Comparison of ENCODE assay signal across 18 mouse cellular contexts in genomic region chr6:87153231-87153580, GRCm38 (mm10). TPM values are rescaled to one million over a fixed set of nuclear protein-coding genes. Genes with fewer than 3 reads are reported as not detected.
DNase-seq lines count a peak whose midpoint lies in the region; ATAC-seq and TF ChIP-seq lines count a peak whose summit lies in the region.
"Had no signal": no experiment of that assay in that cellular context is flagged by ENCODE, and none has a peak within 500 bp of the region (broad histone marks: within the 10 kb centered on the region; RNA-seq: fewer than 3 reads in every experiment).

No protein-coding gene starts in this region.

- H3K9ac ChIP-seq in CH12.LX (ENCODE audit: insufficient read depth, low read depth), result peak overlapping the region; percentile 46

- TF ChIP-seq POLR2A in CH12.LX (IDR thresholded peaks at IDR 0.05; ENCODE audit: low read depth, low read length), result no peak

- TF ChIP-seq EP300 in CH12.LX (IDR thresholded peaks at IDR 0.05; ENCODE audit: low read length), result no peak

- no peak overlapping the region for H3K4me3 ChIP-seq in heart, embryonic 10.5 days
- H3K4me3 ChIP-seq in CH12.LX (replicated peaks in 1 of 3; ENCODE audit: low read depth in 2 of 3, low read length in 2 of 3, poor library complexity in 1 of 3), result peak overlapping the region; percentile 2 to 44 (median 6)
- H3K4me3 ChIP-seq in limb, embryonic 10.5 days, result no peak overlapping the region
- H3K4me3 ChIP-seq: forebrain, embryonic 10.5 days; heart, adult 2 months had no signal

- peak overlapping the region; percentile 76; the same call in 1 of the 2 replicates for H3K27ac ChIP-seq in heart, embryonic 10.5 days
- H3K27ac ChIP-seq in CH12.LX (ENCODE audit: insufficient read depth, low read depth), result peak overlapping the region; percentile 91
- peak overlapping the region; percentile 48; the same call in 1 of the 2 replicates for H3K27ac ChIP-seq in limb, embryonic 10.5 days
- H3K27ac ChIP-seq: heart, adult 2 months had no signal

- no peaks in the 10 kb centered on the region for H3K36me3 ChIP-seq in heart, embryonic 10.5 days
- no peaks in the 10 kb centered on the region for H3K36me3 ChIP-seq in CH12.LX (replicated peaks in 1 of 2; ENCODE audit: control insufficient read depth in 1 of 2, insufficient read depth in 1 of 2, low read length in 1 of 2)
- peaks cover 7% of the 10 kb centered on the region for H3K36me3 ChIP-seq in limb, embryonic 10.5 days

- peak overlapping the region; percentile 49; the same call in 1 of the 2 replicates for H3K4me2 ChIP-seq in CH12.LX (ENCODE audit: insufficient read depth, low read depth, poor library complexity, severe bottlenecking)

- no peaks in the 10 kb centered on the region for H3K79me2 ChIP-seq in CH12.LX (replicated peaks; ENCODE audit: control insufficient read depth, extremely low read depth, insufficient read depth, poor library complexity, severe bottlenecking)

- H3K9me3 ChIP-seq in heart, embryonic 10.5 days, result no peaks in the 10 kb centered on the region
- H3K9me3 ChIP-seq in CH12.LX (replicated peaks; ENCODE audit: low read length), result no peaks in the 10 kb centered on the region
- no peaks in the 10 kb centered on the region for H3K9me3 ChIP-seq in limb, embryonic 10.5 days (replicated peaks)
- H3K9me3 ChIP-seq: forebrain, embryonic 10.5 days had no signal

- H3K27me3 ChIP-seq in heart, embryonic 10.5 days (ENCODE audit: insufficient read depth, poor library complexity, severe bottlenecking), result no peaks in the 10 kb centered on the region
- H3K27me3 ChIP-seq in CH12.LX (replicated peaks), result no peaks in the 10 kb centered on the region
- H3K27me3 ChIP-seq in limb, embryonic 10.5 days (ENCODE audit: low read depth, poor library complexity, severe bottlenecking), result no peaks in the 10 kb centered on the region

- peaks cover 18% of the 10 kb centered on the region for H3K4me1 ChIP-seq in heart, embryonic 10.5 days
- H3K4me1 ChIP-seq in CH12.LX (ENCODE audit: control insufficient read depth in 1 of 2, insufficient read depth in 2 of 2), result peaks cover 14 to 25% of the 10 kb centered on the region in 2 experiments
- H3K4me1 ChIP-seq in limb, embryonic 10.5 days, result peaks cover 33% of the 10 kb centered on the region

- no peak for TF ChIP-seq RAD21 in CH12.LX (IDR thresholded peaks at IDR 0.05; ENCODE audit: low read depth, low read length)

- dilution Hi-C loops in CH12.LX (cut with MboI; ENCODE audit: extremely low pct_ligation_motif_present, extremely low pct_unique_long_range_greater_than_20kb, low sequenced_read_pairs), result no loop called here

- 61% methylated on average over 7 of the region's 7 CpGs for WGBS in heart, embryonic 10.5 days
- 91% methylated on average over 7 of the region's 7 CpGs for WGBS in limb, embryonic 10.5 days

- no peak for TF ChIP-seq CTCF in CH12.LX (conservative IDR thresholded peaks at IDR 0.05 in 1 of 2, IDR thresholded peaks at IDR 0.05 in 1 of 2; ENCODE audit: low read depth in 2 of 2, low read length in 2 of 2)

- ATAC-seq in megakaryocyte, adult 5-6 weeks (ENCODE audit: poor library complexity, severe bottlenecking), result peak; percentile 53
- ATAC-seq in frontal cortex, adult (ENCODE audit: low TSS enrichment), result no peak
- ATAC-seq: intestine, postnatal 0 days had no signal

- in situ Hi-C loops in CH12.LX (cut with MboI; ENCODE audit: low pct_ligation_motif_present, low pct_unique_long_range_greater_than_20kb, low sequenced_read_pairs), result loop anchor here (25.0 kb wide), 1 partner anchor 409 kb away; no protein-coding TSS in a partner anchor

- DNase-seq in heart, embryonic 10.5 days (ENCODE audit: low spot score), result no peak
- DNase-seq in heart, adult 18-20 months, result no peak
- no peak for DNase-seq in CH12.LX (ENCODE audit: extremely low read depth)
- no peak for DNase-seq in limb, embryonic 10.5 days (ENCODE audit: low spot score)
- DNase-seq in testis, postnatal 10 days (ENCODE audit: low spot score), result no peak
- no peak for DNase-seq in gastrocnemius, adult 8-10 months (ENCODE audit: low spot score in 2 of 2)
- DNase-seq: adrenal gland, postnatal 10 days; cerebellum, adult 9-11 months; embryo, embryonic 11 days; kidney, postnatal 36 days had no signal

TF ChIP-seq in CH12.LX, 34 proteins besides CTCF, POLR2A, EP300 and RAD21:
- TF ChIP-seq MYC (IDR thresholded peaks at IDR 0.05; ENCODE audit: low read depth, low read length) (peak; percentile 35), MAZ (IDR thresholded peaks at IDR 0.05; ENCODE audit: low read depth, low read length) (0 out of 2 replicates have a peak, but pooled peaks have one; percentile 35), USF1 (IDR thresholded peaks at IDR 0.05; ENCODE audit: low read depth, low read length) (no peak), ETS1 (conservative IDR thresholded peaks at IDR 0.05; ENCODE audit: low read depth, low read length) (0 out of 2 replicates have a peak, but pooled peaks have one; percentile 2), CHD2 (IDR thresholded peaks at IDR 0.05; ENCODE audit: low read length) (0 out of 2 replicates have a peak, but pooled peaks have one; percentile 5), ZMIZ1 (IDR thresholded peaks at IDR 0.05; ENCODE audit: low read depth, low read length) (no peak), JUN (IDR thresholded peaks at IDR 0.05; ENCODE audit: insufficient read depth, low read depth, low read length) (no peak), MAX (IDR thresholded peaks at IDR 0.05; ENCODE audit: low read length) (no peak), SIN3A (IDR thresholded peaks at IDR 0.05; ENCODE audit: low read length) (peak; percentile 53), NRF1 (IDR thresholded peaks at IDR 0.05; ENCODE audit: low read depth, low read length) (no peak)
TF ChIP-seq in CH12.LX: peak in this region for 5.

RNA-seq across cellular contexts. Expression of gene D6Ertd527e, which starts 48.7 kb away (rescaled TPM):
- polyA plus RNA-seq in heart, embryonic 10.5 days (2016; fragmentation: Nextera tagmentation; extraction: Ambion mirVana), result not detected in 2 replicates
- not detected for total RNA-seq in heart, adult 18-20 months (2021)
- total RNA-seq in CH12.LX (2012; rRNA removed), result 0.08 and 0.34 TPM in 2 replicates
- total RNA-seq in CH12.LX (2014; rRNA removed), result not detected in 2 replicates
- 0.10 TPM in 1 of 2 replicates, not detected in the other for polyA plus RNA-seq in CH12.LX (2012; ENCODE audit: insufficient read length, low read depth)
- polyA plus RNA-seq in limb, embryonic 10.5 days (2016; fragmentation: Nextera tagmentation; extraction: Ambion mirVana), result 0.18 and 0.33 TPM in 2 replicates
- 0.07 TPM in 1 of 2 replicates, not detected in the other for total RNA-seq in megakaryocyte, adult 5-6 weeks (2015)
- total RNA-seq in megakaryocyte, adult 5-6 weeks (2017), result 0.12 and 0.22 TPM in 2 replicates
- total RNA-seq in gastrocnemius, adult 8-10 months (2022), result not detected
- total RNA-seq: heart, adult 2 months; left cerebral cortex, adult 18-20 months; liver, adult 2 months had no signal
- polyA plus RNA-seq: hindbrain, embryonic 11.5 days; liver, adult 2 months had no signal

Comparison
In these comparisons a context has a peak if more than half of its experiments do, and no peak if none do; other contexts are left out.
1. H3K4me3 ChIP-seq: peak in CH12.LX (3 of 3); none in heart, embryonic 10.5 days (single experiment) and limb, embryonic 10.5 days (single experiment).
2. Peak in every context shown above with its lines, with median percentiles within 50 percentile points of each other: H3K27ac ChIP-seq.